Mouse (Mus musculus): Measurements from ENCODE around the gene Tbc1d22b.

- TF ChIP-seq CTCF (IDR thresholded peaks at IDR 0.05; ENCODE audit: extremely low read depth, insufficient read length, insufficient replicate concordance, low read depth, low read length) (no peak), POLR2A (IDR thresholded peaks at IDR 0.05; ENCODE audit: low read depth, low read length) (no peak)
Observed at GRCm38 (mm10) chr17:29615616-29616015, 66.0 kb downstream of the Tbc1d22b start.

Data from small intestine, adult 2 months (tissue).